Comparison of ENCODE assay signal across 10 mouse cellular contexts in the genomic region with DNA sequence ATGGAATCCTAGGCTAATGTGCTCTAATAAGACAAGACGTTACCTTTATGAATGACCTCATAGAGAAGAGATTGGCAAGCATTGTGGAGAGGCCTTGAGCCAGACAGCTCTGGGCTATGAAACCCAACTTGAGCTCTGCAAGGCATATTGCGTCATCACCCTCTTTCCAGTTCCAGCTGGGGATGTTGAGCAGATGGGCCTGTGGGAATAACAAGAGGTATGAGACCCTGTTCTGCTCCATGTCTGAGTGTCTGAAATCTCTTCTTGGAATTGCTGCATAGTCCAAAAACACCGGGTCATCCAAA.
DNase-seq lines count a peak whose midpoint lies in the region; ATAC-seq and TF ChIP-seq lines count a peak whose summit lies in the region.
"Had no signal": no experiment of that assay in that cellular context is flagged by ENCODE, and none has a peak within 500 bp of the region (broad histone marks: within the 10 kb centered on the region; RNA-seq: fewer than 3 reads in every experiment).

No protein-coding gene starts in this region.

- peak; percentile 39 for DNase-seq in kidney, adult 2 months
- no peak for DNase-seq in kidney, adult 18-20 months
- DNase-seq in gastrocnemius, adult 2 months: peak; percentile 69
- no peak for DNase-seq in kidney, postnatal 0 days (ENCODE audit: low spot score)
- DNase-seq in skeletal muscle tissue, adult 2 months (ENCODE audit: low read depth, low spot score): peak; percentile 83
- DNase-seq in cerebellum, postnatal 25 days: no peak
- DNase-seq in hindbrain, embryonic 11.5 days (ENCODE audit: low spot score): no peak
- DNase-seq: forebrain, postnatal 0 days had no signal

- WGBS in kidney, adult 2 months: 81% methylated on average over 3 of the region's 3 CpGs
- 71% methylated on average over 3 of the region's 3 CpGs for WGBS in kidney, postnatal 0 days
- WGBS in hindbrain, embryonic 11.5 days: 84% methylated on average over 3 of the region's 3 CpGs

- H3K4me1 ChIP-seq in kidney, adult 2 months (ENCODE audit: control insufficient read depth, insufficient read depth, low read length): no peaks in the 10 kb centered on the region
- no peaks in the 10 kb centered on the region for H3K4me1 ChIP-seq in kidney, postnatal 0 days (replicated peaks; ENCODE audit: insufficient read depth, low read length)
- no peaks in the 10 kb centered on the region for H3K4me1 ChIP-seq in hindbrain, embryonic 11.5 days (replicated peaks; ENCODE audit: control insufficient read depth, insufficient read depth, low read length)
- H3K4me1 ChIP-seq: megakaryocyte, embryonic 14.5 days had no signal

- no peaks in the 10 kb centered on the region for H3K27me3 ChIP-seq in kidney, adult 2 months (replicated peaks; ENCODE audit: control insufficient read depth, insufficient read depth, low read length)
- no peaks in the 10 kb centered on the region for H3K27me3 ChIP-seq in kidney, postnatal 0 days (ENCODE audit: insufficient read depth, low read length)
- H3K27me3 ChIP-seq in hindbrain, embryonic 11.5 days (ENCODE audit: control insufficient read depth, insufficient read depth, low read length): no peaks in the 10 kb centered on the region
- H3K27me3 ChIP-seq: megakaryocyte, embryonic 14.5 days had no signal

- no peak overlapping the region for H3K4me2 ChIP-seq in kidney, postnatal 0 days (ENCODE audit: low read length)
- no peak overlapping the region for H3K4me2 ChIP-seq in hindbrain, embryonic 11.5 days (replicated peaks; ENCODE audit: low read depth, low read length)

- H3K9ac ChIP-seq in kidney, postnatal 0 days (ENCODE audit: low read depth, low read length): no peak overlapping the region
- no peak overlapping the region for H3K9ac ChIP-seq in hindbrain, embryonic 11.5 days (ENCODE audit: low read depth, low read length)
- H3K9ac ChIP-seq: forebrain, postnatal 0 days had no signal

- no peak overlapping the region for H3K27ac ChIP-seq in kidney, adult 2 months (ENCODE audit: insufficient read depth, low read depth, low read length)
- peak overlapping the region; percentile 56 for H3K27ac ChIP-seq in gastrocnemius, adult 2 months
- peak overlapping the region; percentile 27; the same call in 1 of the 2 replicates for H3K27ac ChIP-seq in kidney, postnatal 0 days
- no peak overlapping the region for H3K27ac ChIP-seq in hindbrain, embryonic 11.5 days (ENCODE audit: low read depth, low read length)

- intact Hi-C loops in gastrocnemius, adult 2 months (cut with DNase I): no loop called here

- no peak for ATAC-seq in kidney, postnatal 0 days (replicated peaks; ENCODE audit: low FRiP score, low read depth)
- no peak for ATAC-seq in erythroid progenitor cell, adult 5-6 weeks (replicated peaks; ENCODE audit: low FRiP score, poor library complexity, severe bottlenecking)
- ATAC-seq in hindbrain, embryonic 11.5 days (ENCODE audit: low FRiP score): no peak
- ATAC-seq: forebrain, postnatal 0 days had no signal

- H3K4me3 ChIP-seq in kidney, adult 2 months (ENCODE audit: insufficient read depth, low read depth, low read length): no peak overlapping the region
- no peak overlapping the region for H3K4me3 ChIP-seq in gastrocnemius, adult 2 months
- no peak overlapping the region for H3K4me3 ChIP-seq in kidney, postnatal 0 days (replicated peaks; ENCODE audit: low read depth, low read length)
- H3K4me3 ChIP-seq in hindbrain, embryonic 11.5 days (ENCODE audit: low read depth, low read length): no peak overlapping the region
- H3K4me3 ChIP-seq: megakaryocyte, embryonic 14.5 days had no signal

- TF ChIP-seq CTCF in kidney, adult 2 months (conservative IDR thresholded peaks at IDR 0.05; ENCODE audit: insufficient read depth, insufficient read length, low read depth, low read length): no peak
- TF ChIP-seq CTCF in gastrocnemius, adult 2 months (IDR thresholded peaks at IDR 0.05): no peak
- no peak for TF ChIP-seq CTCF in kidney, postnatal 0 days (IDR thresholded peaks at IDR 0.05; ENCODE audit: low read depth)

- no peak for TF ChIP-seq POLR2A in kidney, adult 2 months (IDR thresholded peaks at IDR 0.05; ENCODE audit: low read depth, low read length)

- H3K9me3 ChIP-seq in kidney, postnatal 0 days (replicated peaks; ENCODE audit: low read length): no peaks in the 10 kb centered on the region
- no peaks in the 10 kb centered on the region for H3K9me3 ChIP-seq in hindbrain, embryonic 11.5 days (ENCODE audit: control insufficient read depth, low read length)

- no peaks in the 10 kb centered on the region for H3K36me3 ChIP-seq in kidney, adult 2 months (ENCODE audit: control insufficient read depth, insufficient read depth, low read length)
- no peaks in the 10 kb centered on the region for H3K36me3 ChIP-seq in kidney, postnatal 0 days (ENCODE audit: insufficient read depth, low read length)
- no peaks in the 10 kb centered on the region for H3K36me3 ChIP-seq in hindbrain, embryonic 11.5 days (ENCODE audit: control insufficient read depth, insufficient read depth, low read length)

Comparison
In these comparisons a context has a peak if more than half of its experiments do, and no peak if none do; other contexts are left out.
1. DNase-seq: peak in kidney, adult 2 months (single experiment), gastrocnemius, adult 2 months (single experiment) and skeletal muscle tissue, adult 2 months (single experiment); none in kidney, adult 18-20 months (single experiment), kidney, postnatal 0 days (single experiment), cerebellum, postnatal 25 days (0 of 2) and hindbrain, embryonic 11.5 days (single experiment).
2. H3K27ac ChIP-seq: peak in gastrocnemius, adult 2 months (single experiment) and kidney, postnatal 0 days (single experiment); none in kidney, adult 2 months (single experiment) and hindbrain, embryonic 11.5 days (single experiment).